Mouse (Mus musculus) forebrain, embryonic 11.5 days (tissue): ENCODE measurements at regions not wholly inside any gene's neighbourhood (a gene's known extent, or its start where the extent isn't known, plus 50 kb on each side); places are given as distances from the start of the nearest gene placed in this dataset.

ENCODE experiments used
- ATAC-seq: fragments of 200-750 bp; cut with Nextera tagmentation; replicated peaks from 2 replicates; pipeline ENCODE4 v1.8.0; 2017; ENCODE audit warnings: moderate TSS enrichment; ENCODE audit not compliant: low FRiP score
- DNase-seq: peaks from one replicate; pipeline ENCODE4 v3.0.0-alpha.2; 2017; ENCODE audit warnings: low spot score
- H3K27ac ChIP-seq: fragments of 300-500 bp; sonication (generic); 2 replicates; pipeline ENCODE4 v1.5.1; 2014; ENCODE audit warnings: low read depth, low read length
- H3K27me3 ChIP-seq: fragments of 300-500 bp; sonication (generic); 2 replicates; pipeline ENCODE4 v1.6.1; 2014; ENCODE audit warnings: mild to moderate bottlenecking, low read length, mixed read lengths; ENCODE audit not compliant: control insufficient read depth, insufficient read depth
- H3K36me3 ChIP-seq: fragments of 300-500 bp; sonication (generic); 2 replicates; pipeline ENCODE4 v1.6.1; 2014; ENCODE audit warnings: mild to moderate bottlenecking, low read length, moderate library complexity, mixed read lengths; ENCODE audit not compliant: control insufficient read depth, insufficient read depth
- H3K4me1 ChIP-seq: fragments of 300-500 bp; sonication (generic); replicated peaks from 2 replicates; pipeline ENCODE4 v1.6.1; 2014; ENCODE audit warnings: low read length, mixed read lengths; ENCODE audit not compliant: control insufficient read depth, insufficient read depth
- H3K4me2 ChIP-seq: fragments of 300-500 bp; sonication (generic); 2 replicates; pipeline ENCODE4 v1.6.1; 2014; ENCODE audit warnings: low read depth, mild to moderate bottlenecking, low read length, moderate library complexity, mixed read lengths; ENCODE audit not compliant: severe bottlenecking
- H3K4me3 ChIP-seq: fragments of 300-500 bp; sonication (generic); 2 replicates; pipeline ENCODE4 v1.5.1; 2014; ENCODE audit warnings: low read depth, low read length
- H3K9ac ChIP-seq: fragments of 300-500 bp; sonication (generic); 2 replicates; pipeline ENCODE4 v1.6.1; 2014; ENCODE audit warnings: low read length
- H3K9me3 ChIP-seq: fragments of 300-500 bp; sonication (generic); 2 replicates; pipeline ENCODE4 v1.6.1; 2016; ENCODE audit warnings: low read length, mixed read lengths; ENCODE audit not compliant: control insufficient read depth
- WGBS: fragments of 180-500 bp; shearing (Covaris S2); extraction: QIAGEN DNeasy Blood & Tissue Kit; methylation state at CpG from one replicate; pipeline ENCODE4 v1.1.7; 2014; 5-methylcytosine and 5-hydroxymethylcytosine counted together

- no peaks in the 10 kb centered on the region for H3K27me3 ChIP-seq
- ATAC-seq (no peak), DNase-seq (no peak)
- H3K4me2 ChIP-seq: no peak overlapping the region
- H3K4me1 ChIP-seq: peaks cover 6% of the 10 kb centered on the region; the same call in 1 of the 2 replicates
- H3K36me3 ChIP-seq: no peaks in the 10 kb centered on the region
- H3K9ac ChIP-seq: no peak overlapping the region
- H3K27ac ChIP-seq: no peak overlapping the region
- no peak overlapping the region for H3K4me3 ChIP-seq
- WGBS: 60% methylated on average over 14 of the region's 14 CpGs
- H3K9me3 ChIP-seq: no peaks in the 10 kb centered on the region
Measured at GRCm38 (mm10) chr2:71647914-71648497, 97.4 kb upstream of the Itga6 start.

- Histone ChIP-seq H3K4me1 (peaks cover 16% of the 10 kb centered on the region), H3K27ac (no peak overlapping the region), H3K9me3 (no peaks in the 10 kb centered on the region), H3K4me3 (no peak overlapping the region), H3K4me2 (no peak overlapping the region), H3K36me3 (no peaks in the 10 kb centered on the region), H3K27me3 (no peaks in the 10 kb centered on the region), H3K9ac (no peak overlapping the region)
- ATAC-seq (no peak), DNase-seq (peak; percentile 60)
- WGBS: 10% methylated on average over 2 of the region's 2 CpGs
Measured at GRCm38 (mm10) chr2:71651662-71652061, 93.8 kb upstream of the Itga6 start.

GRCm38 (mm10) chr2:71652261-71652801 is 93.1 kb upstream of the Itga6 start:
- Histone ChIP-seq H3K4me2 (peak overlapping the region; percentile 24; the same call in 1 of the 2 replicates), H3K4me1 (peaks cover 16% of the 10 kb centered on the region), H3K9me3 (no peaks in the 10 kb centered on the region), H3K27ac (peak overlapping the region; percentile 76), H3K27me3 (no peaks in the 10 kb centered on the region), H3K9ac (peak overlapping the region; percentile 12; the same call in 1 of the 2 replicates), H3K4me3 (no peak overlapping the region), H3K36me3 (no peaks in the 10 kb centered on the region)
- WGBS: 7% methylated on average over 9 of the region's 9 CpGs
- ATAC-seq (no peak; the same call in 1 of the 2 replicates), DNase-seq (peak; percentile 73)

GRCm38 (mm10) chr2:71654817-71655503 is 90.5 kb upstream of the Itga6 start:
- under 1% methylated on average over 8 of the region's 8 CpGs for WGBS
- Histone ChIP-seq H3K4me1 (peaks cover 16% of the 10 kb centered on the region), H3K4me3 (no peak overlapping the region)

GRCm38 (mm10) chr2:71655504-71656390 is 89.7 kb upstream of the Itga6 start:
- Histone ChIP-seq H3K4me1 (peaks cover 16% of the 10 kb centered on the region), H3K27me3 (no peaks in the 10 kb centered on the region), H3K4me2 (peak overlapping the region; percentile 50)

More at GRCm38 (mm10) chr2:71654817-71655503, 90.5 kb upstream of the Itga6 start:
- peak overlapping the region; percentile 87 for H3K27ac ChIP-seq
- no peaks in the 10 kb centered on the region for H3K27me3 ChIP-seq
- no peaks in the 10 kb centered on the region for H3K36me3 ChIP-seq
- peak overlapping the region; percentile 50; the same call in 1 of the 2 replicates for H3K4me2 ChIP-seq
- H3K9me3 ChIP-seq: no peaks in the 10 kb centered on the region
- peak overlapping the region; percentile 70 for H3K9ac ChIP-seq
- ATAC-seq: no peak; the same call in 1 of the 2 replicates
- peak; percentile 56 for DNase-seq

GRCm38 (mm10) chr2:71656611-71657244 is 88.7 kb upstream of the Itga6 start:
- H3K27ac ChIP-seq: peak overlapping the region; percentile 87; the same call in 1 of the 2 replicates
- no peak overlapping the region for H3K9ac ChIP-seq
- 53% methylated on average over 8 of the region's 8 CpGs for WGBS
- no peaks in the 10 kb centered on the region for H3K36me3 ChIP-seq
- H3K4me3 ChIP-seq: no peak overlapping the region
- no peak overlapping the region; the same call in 1 of the 2 replicates for H3K4me2 ChIP-seq
- no peaks in the 10 kb centered on the region for H3K27me3 ChIP-seq
- H3K9me3 ChIP-seq: no peaks in the 10 kb centered on the region
- no peak for DNase-seq
- ATAC-seq: no peak
- peaks cover 16% of the 10 kb centered on the region for H3K4me1 ChIP-seq

More at GRCm38 (mm10) chr2:71655504-71656390, 89.7 kb upstream of the Itga6 start:
- peak overlapping the region; percentile 87 for H3K27ac ChIP-seq
- peak overlapping the region; percentile 26 for H3K4me3 ChIP-seq
- DNase-seq (peak; percentile 93), ATAC-seq (peak; percentile 87)
- H3K9ac ChIP-seq: peak overlapping the region; percentile 70
- WGBS: 1% methylated on average over 19 of the region's 19 CpGs
- no peaks in the 10 kb centered on the region for H3K9me3 ChIP-seq
- no peaks in the 10 kb centered on the region for H3K36me3 ChIP-seq

- no peaks in the 10 kb centered on the region for H3K36me3 ChIP-seq
- no peaks in the 10 kb centered on the region for H3K9me3 ChIP-seq
- H3K9ac ChIP-seq: no peak overlapping the region
- H3K4me3 ChIP-seq: no peak overlapping the region
- ATAC-seq (no peak), DNase-seq (no peak)
- no peak overlapping the region for H3K4me2 ChIP-seq
- H3K27ac ChIP-seq: no peak overlapping the region
- H3K27me3 ChIP-seq: no peaks in the 10 kb centered on the region
- peaks cover 2% of the 10 kb centered on the region; the same call in 1 of the 2 replicates for H3K4me1 ChIP-seq
Measured at GRCm38 (mm10) chr2:71661438-71661837, 84.0 kb upstream of the Itga6 start.

GRCm38 (mm10) chr2:71661986-71662385 is 83.4 kb upstream of the Itga6 start:
- ATAC-seq: no peak
- Histone ChIP-seq H3K36me3 (no peaks in the 10 kb centered on the region), H3K4me1 (no peaks in the 10 kb centered on the region), H3K4me2 (no peak overlapping the region), H3K27me3 (no peaks in the 10 kb centered on the region), H3K4me3 (no peak overlapping the region), H3K9ac (no peak overlapping the region), H3K9me3 (no peaks in the 10 kb centered on the region), H3K27ac (no peak overlapping the region)
- WGBS: 92% methylated on average over 5 of the region's 5 CpGs
- no peak for DNase-seq
